Mouse (Mus musculus): ENCODE data around the gene Creb3l2.
"Not testable (repeated sequence)": the region's sequence is repeated elsewhere in the genome, so short reads cannot be mapped to it uniquely, and the experiment has no call there.

Gene Creb3l2

GRCm38 (mm10) chr6:37442041-37442667 is at the start of gene Creb3l2:
Gene Creb3l2 (minus strand): TSS chr6:37442146.
- DNase-seq (ENCODE audit: low spot score), result peak; percentile 97

GRCm38 (mm10) chr6:37486502-37486901 is 44.6 kb upstream of the Creb3l2 start:
- no peak for DNase-seq (ENCODE audit: low spot score)

DNA sequence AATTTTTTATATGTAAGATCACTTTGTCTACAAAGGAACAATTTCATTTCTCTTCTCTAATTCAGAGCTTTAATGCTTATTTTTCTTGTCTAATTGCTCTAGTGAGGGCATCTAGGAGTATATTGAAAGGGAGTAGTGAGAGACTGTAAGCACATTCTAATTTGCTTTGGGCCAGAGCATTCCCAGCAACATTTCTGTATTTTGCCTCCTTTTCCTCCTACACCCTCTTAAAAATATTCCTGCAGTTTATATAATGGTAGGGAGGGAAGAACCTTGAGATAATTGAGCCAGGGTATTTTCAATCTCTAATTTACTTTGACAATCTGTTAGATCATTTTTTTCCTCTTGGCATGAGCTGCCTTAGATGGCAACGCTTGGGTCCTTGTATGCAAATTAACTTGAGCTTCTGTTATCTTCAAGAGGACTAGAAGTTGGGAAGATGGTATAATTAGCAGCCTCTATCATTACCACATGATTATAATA is 42.7 kb upstream of the Creb3l2 start:
- no peak for DNase-seq (ENCODE audit: low spot score)

DNA sequence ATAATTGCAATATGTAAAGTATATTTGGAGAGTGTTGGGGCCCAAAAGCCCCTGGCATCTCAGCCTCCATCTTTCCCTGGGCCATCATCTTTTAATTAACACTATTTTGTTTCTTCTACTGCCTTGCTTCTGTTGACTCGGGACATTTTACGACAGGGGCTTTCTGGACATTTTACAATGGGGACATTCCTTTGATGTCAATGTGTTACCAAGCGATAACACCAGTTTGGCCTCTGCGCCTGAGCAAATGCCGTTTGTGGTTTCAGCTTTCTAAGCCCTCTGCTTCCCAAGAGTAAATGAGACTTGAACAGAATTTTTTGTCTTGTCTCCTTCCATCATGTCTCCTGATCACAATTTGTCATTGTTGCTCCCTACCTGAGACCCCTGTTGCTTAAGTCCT is 41.3 kb upstream of the Creb3l2 start:
- DNase-seq (ENCODE audit: low spot score), result no peak

DNA sequence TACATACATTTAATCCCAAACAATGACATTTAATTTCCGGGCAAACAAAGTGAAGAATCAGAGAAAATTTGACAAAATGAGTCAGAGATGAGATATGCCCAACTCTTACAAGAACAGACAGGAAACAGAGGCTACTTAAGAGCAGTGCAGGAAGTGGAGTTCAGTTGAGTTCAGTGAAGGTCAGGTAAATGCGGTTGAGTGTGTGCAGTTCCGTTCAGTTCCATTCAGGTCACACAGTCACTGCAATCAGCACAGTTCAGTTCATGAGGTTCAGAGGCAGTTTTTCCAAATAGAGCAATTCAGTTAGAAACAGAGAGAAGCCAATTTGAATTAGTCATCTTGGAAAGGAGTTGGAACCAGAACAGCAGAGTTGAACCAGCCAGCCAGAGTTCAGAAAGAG is 39.2 kb upstream of the Creb3l2 start:
- no peak for DNase-seq (ENCODE audit: low spot score)

DNA sequence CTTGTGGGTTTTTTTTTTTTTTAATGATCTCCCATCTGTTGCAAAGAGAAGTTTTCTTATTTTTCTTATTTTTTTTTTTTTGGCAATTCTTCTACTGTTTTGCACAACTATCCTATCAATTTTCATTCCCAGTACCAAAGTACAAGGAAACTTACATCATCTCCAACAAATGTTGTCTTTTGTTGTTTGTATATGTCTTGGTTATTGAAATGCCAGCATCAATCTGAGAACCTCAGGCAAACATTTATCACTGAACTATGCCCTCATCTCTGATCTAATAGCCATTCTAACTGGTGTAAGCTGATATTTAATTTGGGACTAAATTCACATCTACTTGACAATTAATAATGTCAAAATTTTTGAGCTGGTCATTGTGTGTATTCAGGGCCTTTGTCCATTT is 38.1 kb upstream of the Creb3l2 start:
- no peak for DNase-seq (ENCODE audit: low spot score)

DNA sequence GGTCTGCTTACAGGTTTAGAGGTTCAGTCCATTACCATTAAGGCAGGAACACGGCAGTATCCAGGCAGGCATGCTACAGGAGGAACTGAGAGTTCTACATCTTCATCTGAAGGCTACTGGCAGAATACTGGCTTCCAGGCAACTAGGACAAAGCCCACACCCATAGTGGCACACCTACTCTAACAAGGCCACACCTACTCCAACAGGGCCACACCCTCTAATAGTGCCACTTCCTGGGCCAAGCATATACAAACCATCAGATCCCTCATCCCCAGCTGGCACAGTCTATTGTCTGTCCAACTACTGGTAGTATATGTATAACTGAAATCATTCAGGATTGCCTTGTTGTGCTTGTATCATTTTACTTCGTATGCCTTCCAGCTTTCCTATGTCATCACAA is 36.5 kb upstream of the Creb3l2 start:
- no peak for DNase-seq (ENCODE audit: low spot score)

DNA sequence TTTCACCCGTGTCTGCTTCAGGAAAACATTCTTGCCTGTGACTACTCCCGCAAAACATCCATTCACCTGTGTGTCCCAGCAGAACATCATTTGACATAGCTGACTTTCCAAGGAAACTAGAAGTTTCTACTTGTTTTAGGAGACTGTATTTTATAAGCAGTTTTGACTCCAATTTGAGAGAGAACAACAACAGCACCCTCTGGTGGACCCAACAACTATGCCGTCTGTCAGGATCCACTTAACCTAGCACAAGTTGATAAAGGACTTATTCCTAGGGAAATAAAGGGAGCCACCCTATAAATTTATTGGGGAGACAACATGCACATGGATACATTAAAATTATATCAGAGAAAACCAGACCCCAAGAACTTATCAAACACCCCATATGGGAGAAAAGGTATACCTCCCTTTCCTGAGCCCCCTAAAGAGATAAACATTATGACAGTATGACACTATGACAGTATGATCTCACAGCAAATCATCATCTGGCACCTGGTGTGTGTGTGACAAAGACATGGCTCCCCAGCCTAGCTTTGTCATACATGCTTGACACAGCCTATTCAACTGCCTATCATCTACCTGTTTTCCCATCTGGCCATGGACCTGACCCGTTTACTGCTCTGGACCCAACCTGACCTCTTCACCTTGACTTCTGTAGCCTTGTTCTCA is 31.9 kb upstream of the Creb3l2 start:
- no peak for DNase-seq (ENCODE audit: low spot score)

DNA sequence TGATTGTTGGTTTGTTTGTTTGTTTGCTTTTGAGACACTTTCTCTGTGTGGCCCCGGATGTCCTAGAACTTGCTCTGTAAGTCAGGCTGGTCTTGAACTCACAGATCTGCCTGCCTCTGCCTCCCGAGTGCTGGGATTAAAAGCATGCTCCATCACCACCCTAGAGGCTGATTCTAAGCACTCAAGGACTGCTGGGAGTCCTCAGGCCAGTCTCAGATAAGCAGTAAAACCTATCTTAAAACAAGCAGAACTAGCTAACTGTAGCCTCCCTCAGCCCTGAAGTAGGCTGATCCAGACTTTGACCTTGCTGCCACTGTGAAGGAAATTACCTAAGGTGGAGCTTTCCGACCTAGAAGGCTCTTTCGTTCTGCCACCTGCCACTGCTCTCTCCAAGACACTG is 28.3 kb upstream of the Creb3l2 start:
- no peak for DNase-seq (ENCODE audit: low spot score)

DNA sequence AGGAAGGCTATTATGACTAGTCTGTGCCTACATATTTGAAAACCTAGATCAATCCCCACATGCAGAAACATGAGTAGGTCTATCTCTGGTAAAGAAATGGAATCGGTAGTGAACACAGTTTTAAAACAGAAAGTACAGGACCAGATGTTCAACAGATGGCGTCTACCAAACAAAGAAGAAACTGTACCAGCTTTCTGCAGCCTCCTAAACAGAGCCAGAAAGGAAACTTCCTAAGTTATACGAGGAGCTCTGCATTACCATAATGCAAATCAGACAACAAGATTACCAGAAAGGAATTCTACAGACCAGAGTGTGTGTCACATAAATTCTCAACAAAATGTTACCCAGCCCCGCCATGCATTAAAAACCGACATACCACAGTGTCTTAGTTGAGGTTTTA is 23.9 kb upstream of the Creb3l2 start:
- DNase-seq (ENCODE audit: low spot score), result no peak

- DNase-seq (ENCODE audit: low spot score), result no peak
Observed at GRCm38 (mm10) chr6:37465356-37465755, 23.4 kb upstream of the Creb3l2 start.

- no peak for DNase-seq (ENCODE audit: low spot score)
Observed at GRCm38 (mm10) chr6:37464585-37464984, 22.6 kb upstream of the Creb3l2 start.

DNA sequence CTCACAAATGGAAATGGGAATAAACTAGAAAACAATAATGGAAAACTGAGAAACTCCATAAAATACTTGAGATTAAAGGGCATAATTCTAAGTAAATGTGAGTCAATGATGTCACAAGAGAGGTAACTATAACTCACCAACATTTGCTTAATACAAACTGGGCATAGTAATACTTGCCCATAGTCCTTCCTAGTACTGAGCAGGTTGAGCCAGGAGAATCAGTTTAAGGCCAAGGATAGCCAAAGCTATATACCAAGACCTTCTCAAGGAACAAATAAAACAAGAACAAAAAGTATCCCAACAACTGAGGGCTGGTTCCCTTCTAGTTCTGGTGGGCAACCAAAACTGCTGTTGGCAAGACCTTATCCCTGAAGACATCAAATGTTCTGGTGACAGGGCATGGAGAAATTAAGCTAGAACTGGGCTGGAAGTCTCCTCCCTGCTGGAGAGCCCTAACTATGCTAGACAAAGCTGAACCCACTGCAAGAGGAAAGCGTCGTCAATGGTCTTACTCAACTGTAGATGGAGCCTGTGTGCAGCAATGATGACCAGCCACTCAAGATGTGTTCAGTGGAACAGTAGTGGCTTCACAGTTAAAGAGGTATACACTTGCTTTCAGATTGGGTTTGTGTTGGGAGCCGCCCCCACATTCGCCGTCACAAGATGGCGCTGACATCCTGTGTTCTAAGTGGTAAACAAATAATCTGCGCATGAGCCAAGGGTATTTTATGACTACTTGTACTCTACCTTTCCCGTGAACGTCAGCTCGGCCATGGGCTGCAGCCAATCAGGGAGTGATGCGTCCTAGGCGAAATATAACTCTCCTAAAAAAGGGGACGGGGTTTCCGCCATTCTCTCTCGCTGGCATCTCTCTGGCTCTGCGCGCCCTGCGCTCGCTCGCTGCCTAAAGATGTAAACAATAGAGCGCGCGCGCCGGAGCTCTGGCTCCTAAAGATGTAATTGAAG is 21.9 kb upstream of the Creb3l2 start:
- DNase-seq (ENCODE audit: low spot score), result peak; percentile 11

- no peak for DNase-seq (ENCODE audit: low spot score)
Observed at GRCm38 (mm10) chr6:37460681-37461080, 18.7 kb upstream of the Creb3l2 start.

DNA sequence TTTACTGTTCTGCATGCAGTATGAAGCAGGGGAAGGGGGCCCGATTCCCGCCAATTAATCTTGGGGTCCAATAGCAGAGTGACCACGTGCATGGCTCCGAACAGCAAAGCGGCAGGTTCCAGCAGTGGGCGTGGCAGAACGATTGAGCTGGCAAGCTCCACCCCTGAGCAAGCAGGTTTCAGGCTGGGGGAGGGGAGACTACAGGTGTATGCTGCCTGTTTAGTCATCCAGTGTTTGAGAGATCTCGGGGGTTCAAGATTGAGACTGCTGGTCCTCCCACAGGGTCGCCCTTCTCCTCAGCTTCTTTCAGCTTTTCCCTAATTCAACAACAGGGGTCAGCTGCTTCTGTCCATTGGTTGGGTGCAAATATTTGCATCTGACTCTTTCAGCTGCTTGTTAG is 17.7 kb upstream of the Creb3l2 start:
- DNase-seq (ENCODE audit: low spot score), result not testable (repeated sequence)

DNA sequence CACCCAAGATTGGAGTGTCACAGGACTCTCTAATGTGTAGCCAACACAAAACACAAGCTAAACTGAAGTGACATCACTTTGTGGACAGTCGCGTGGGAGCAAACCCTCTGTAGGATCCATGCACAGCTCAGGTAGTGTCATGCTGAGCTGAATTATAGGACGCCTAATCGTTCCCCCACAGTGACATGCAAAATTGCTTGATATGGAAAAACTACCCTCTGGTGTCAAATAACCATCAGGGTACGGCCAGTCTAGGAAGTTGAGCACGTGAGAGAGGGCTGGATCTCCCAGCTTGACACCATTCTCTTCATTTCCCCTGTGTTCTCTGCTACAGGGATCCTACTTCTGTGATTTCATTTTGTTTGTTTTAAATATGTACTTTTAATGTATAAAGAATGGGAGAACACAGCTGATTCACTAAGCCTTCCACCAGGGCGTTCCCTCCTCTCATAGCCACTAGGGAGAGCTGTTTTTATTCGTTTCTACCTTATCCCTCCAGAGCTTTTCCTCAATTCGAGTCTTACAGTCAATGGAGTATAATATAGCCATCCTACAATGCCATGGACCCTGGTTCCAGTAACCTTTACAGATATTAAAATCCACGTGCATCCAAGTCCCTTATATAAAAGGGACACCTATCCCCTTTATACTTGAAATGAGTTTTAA is 16.2 kb upstream of the Creb3l2 start:
- no peak for DNase-seq (ENCODE audit: low spot score)

- no peak for DNase-seq (ENCODE audit: low spot score)
Observed at GRCm38 (mm10) chr6:37455540-37455939, 13.6 kb upstream of the Creb3l2 start.

DNA sequence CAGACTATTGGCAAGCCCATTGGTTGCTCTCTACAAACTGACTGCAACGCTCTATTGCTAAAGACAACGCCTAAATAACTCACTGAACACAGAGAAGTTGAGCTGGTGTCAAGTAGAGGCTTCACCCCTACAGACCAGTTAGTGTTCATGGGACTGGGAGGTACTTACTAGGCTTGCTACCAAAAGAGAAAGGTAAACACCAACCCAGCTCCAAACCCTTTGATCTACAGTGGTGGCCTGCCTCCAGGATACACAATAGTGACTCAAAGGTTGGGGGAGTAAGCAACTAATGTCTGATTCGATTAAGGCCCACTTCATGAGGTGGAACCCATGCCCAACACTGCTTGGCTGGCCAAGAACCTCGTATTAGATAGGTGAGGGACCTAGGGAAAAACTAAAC is 11.1 kb upstream of the Creb3l2 start:
- DNase-seq (ENCODE audit: low spot score), result no peak

DNA sequence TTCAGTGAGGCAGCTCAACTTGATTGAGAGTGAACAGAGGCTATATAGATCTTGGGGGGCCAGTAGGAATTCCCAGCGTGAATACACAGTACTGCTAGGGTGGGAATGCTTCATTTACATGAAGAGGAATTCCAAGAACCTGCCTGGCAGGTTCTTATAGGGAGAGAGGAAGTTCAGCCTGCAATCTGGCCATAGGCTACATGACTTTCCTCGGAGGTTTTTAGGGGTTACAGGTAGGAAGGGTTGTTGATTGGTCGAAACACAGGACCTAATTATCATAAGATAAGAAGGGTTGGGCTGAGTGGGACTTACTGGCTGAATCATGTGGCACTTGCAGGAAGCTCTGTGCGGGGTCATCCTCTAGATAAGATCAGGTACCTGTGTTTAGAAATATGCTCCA is 9.7 kb upstream of the Creb3l2 start:
- no peak for DNase-seq (ENCODE audit: low spot score)

GRCm38 (mm10) chr6:37447704-37448466 is 5.9 kb upstream of the Creb3l2 start:
- peak; percentile 38 for DNase-seq (ENCODE audit: low spot score)

- DNase-seq (ENCODE audit: low spot score), result no peak
Observed at GRCm38 (mm10) chr6:37442781-37443180, 835 bp upstream of the Creb3l2 start.
